Mouse (Mus musculus) ES-E14 (cell line): ENCODE measurements at regions not wholly inside any gene's neighbourhood (a gene's known extent, or its start where the extent isn't known, plus 50 kb on each side); places are given as distances from the start of the nearest gene placed in this dataset.

ENCODE experiments used
- DNase-seq: peaks from one replicate; pipeline ENCODE4 v3.0.0-alpha.2; 2013; ENCODE audit warnings: low read depth, low spot score
- H3K27ac ChIP-seq: 2 replicates; pipeline ENCODE4 v1.5.1; 2012; ENCODE audit warnings: low read depth, mild to moderate bottlenecking, low read length, moderate library complexity, mixed read lengths; ENCODE audit not compliant: poor library complexity, insufficient read depth, severe bottlenecking
- H3K36me3 ChIP-seq: 2 replicates; pipeline ENCODE4 v1.6.1; 2012; ENCODE audit warnings: mild to moderate bottlenecking, low read length, moderate library complexity, mixed read lengths; ENCODE audit not compliant: control insufficient read depth, poor library complexity, insufficient read depth, severe bottlenecking
- H3K4me1 ChIP-seq, 2 experiments: fragments of 150-350 bp in 1 of 2; sonication (generic) in 1 of 2; 2 replicates each; pipeline ENCODE4 v1.6.1; 2012; ENCODE audit warnings: low read length in 2 of 2, mild to moderate bottlenecking in 1 of 2, mixed read lengths in 1 of 2; ENCODE audit not compliant: control insufficient read depth in 2 of 2, insufficient read depth in 2 of 2, poor library complexity in 1 of 2
- H3K4me3 ChIP-seq, 2 experiments: fragments of 150-350 bp in 1 of 2; sonication (generic) in 1 of 2; 2 replicates each; pipeline ENCODE4 v1.5.1; 2012; ENCODE audit warnings: low read length in 2 of 2, low read depth in 1 of 2, mild to moderate bottlenecking in 1 of 2, mixed read lengths in 1 of 2; ENCODE audit not compliant: insufficient read depth in 1 of 2, poor library complexity in 1 of 2, severe bottlenecking in 1 of 2
- H3K9ac ChIP-seq: 2 replicates; pipeline ENCODE4 v1.6.1; 2012; ENCODE audit warnings: low read depth, mild to moderate bottlenecking, low read length, mixed read lengths; ENCODE audit not compliant: poor library complexity, insufficient read depth, severe bottlenecking
- H3K9me3 ChIP-seq: fragments of 150-350 bp; sonication (generic); 2 replicates; pipeline ENCODE4 v1.6.1; 2012; ENCODE audit warnings: low read depth, mild to moderate bottlenecking, low read length; ENCODE audit not compliant: control insufficient read depth, insufficient read depth
- CHD2 ChIP-seq: IDR thresholded peaks from 2 replicates; pipeline ENCODE4 v1.6.1; 2014; ENCODE audit warnings: mild to moderate bottlenecking, low read depth, low read length, inconsistent platforms
- HCFC1 ChIP-seq: IDR thresholded peaks from 2 replicates; pipeline ENCODE4 v1.6.1; 2012; ENCODE audit warnings: low read length, inconsistent platforms, borderline replicate concordance; ENCODE audit not compliant: insufficient read depth
- MAFK ChIP-seq: IDR thresholded peaks from 2 replicates; pipeline ENCODE4 v1.6.1; 2014; ENCODE audit warnings: mild to moderate bottlenecking, low read depth, low read length, inconsistent platforms; ENCODE audit not compliant: insufficient read depth
- ZC3H11A ChIP-seq: IDR thresholded peaks from 2 replicates; pipeline ENCODE4 v1.6.1; 2012; ENCODE audit warnings: low read depth, mild to moderate bottlenecking, inconsistent platforms, low read length, borderline replicate concordance
- ZNF384 ChIP-seq: IDR thresholded peaks from 2 replicates; pipeline ENCODE4 v1.6.1; 2012; ENCODE audit warnings: low read depth, low read length, inconsistent platforms
- in situ Hi-C, 2 experiments: fragments of 600-800 bp; cut with MboI; formaldehyde crosslinking; loops; one replicate each; pipeline ENCODE4 v1.15.1; 2025; ENCODE audit warnings: low sequenced_read_pairs in 2 of 2, inconsistent platforms in 1 of 2; ENCODE audit not compliant: unreplicated experiment in 2 of 2

GRCm38 (mm10) chr8:76507247-76507646 is 392.0 kb upstream of the Nr3c2 start:
- TF ChIP-seq HCFC1 = no peak
- TF ChIP-seq MAFK = no peak
- TF ChIP-seq CHD2 = no peak
- TF ChIP-seq ZNF384 = no peak
- no peak for TF ChIP-seq ZC3H11A
- in situ Hi-C loops = no loop called here
- no peak for DNase-seq
- Histone ChIP-seq H3K4me1 (no peaks in the 10 kb centered on the region), H3K9ac (no peak overlapping the region), H3K4me3 (no peak overlapping the region), H3K36me3 (no peaks in the 10 kb centered on the region), H3K27ac (no peak overlapping the region), H3K9me3 (no peaks in the 10 kb centered on the region)

GRCm38 (mm10) chr8:76509201-76509600 is 390.0 kb upstream of the Nr3c2 start:
- DNase-seq = no peak
- in situ Hi-C loops = no loop called here
- TF ChIP-seq ZNF384 = no peak
- TF ChIP-seq CHD2 = no peak
- no peak for TF ChIP-seq ZC3H11A
- TF ChIP-seq HCFC1 = no peak
- TF ChIP-seq MAFK = no peak
- Histone ChIP-seq H3K4me3 (no peak overlapping the region), H3K27ac (no peak overlapping the region), H3K9ac (no peak overlapping the region), H3K9me3 (no peaks in the 10 kb centered on the region), H3K36me3 (no peaks in the 10 kb centered on the region), H3K4me1 (no peaks in the 10 kb centered on the region)

GRCm38 (mm10) chr8:76514132-76514531 is 385.1 kb upstream of the Nr3c2 start:
- Histone ChIP-seq H3K4me3 (no peak overlapping the region), H3K27ac (no peak overlapping the region), H3K9ac (no peak overlapping the region), H3K9me3 (no peaks in the 10 kb centered on the region), H3K36me3 (no peaks in the 10 kb centered on the region), H3K4me1 (no peaks in the 10 kb centered on the region)
- DNase-seq = no peak
- no peak for TF ChIP-seq ZC3H11A
- TF ChIP-seq MAFK = no peak
- no peak for TF ChIP-seq ZNF384
- no peak for TF ChIP-seq HCFC1
- TF ChIP-seq CHD2 = no peak
- in situ Hi-C loops = no loop called here

GRCm38 (mm10) chr8:76538806-76539480 is 360.3 kb upstream of the Nr3c2 start:
- H3K4me1 ChIP-seq = no peaks in the 10 kb centered on the region
- DNase-seq = no peak
- no peak overlapping the region for H3K9ac ChIP-seq
- in situ Hi-C loops = no loop called here
- TF ChIP-seq ZC3H11A = no peak
- TF ChIP-seq MAFK = no peak
- no peak for TF ChIP-seq ZNF384
- no peak for TF ChIP-seq CHD2
- no peak for TF ChIP-seq HCFC1
- H3K9me3 ChIP-seq = no peaks in the 10 kb centered on the region
- no peak overlapping the region for H3K4me3 ChIP-seq
- no peaks in the 10 kb centered on the region for H3K36me3 ChIP-seq
- H3K27ac ChIP-seq = no peak overlapping the region

GRCm38 (mm10) chr8:76539638-76540037 is 359.6 kb upstream of the Nr3c2 start:
- no peak overlapping the region for H3K4me3 ChIP-seq
- no peaks in the 10 kb centered on the region for H3K4me1 ChIP-seq
- H3K9ac ChIP-seq = no peak overlapping the region
- H3K36me3 ChIP-seq = no peaks in the 10 kb centered on the region
- TF ChIP-seq MAFK (no peak), CHD2 (no peak), HCFC1 (no peak), ZC3H11A (no peak), ZNF384 (no peak)
- in situ Hi-C loops = no loop called here
- no peak for DNase-seq
- no peaks in the 10 kb centered on the region for H3K9me3 ChIP-seq
- no peak overlapping the region for H3K27ac ChIP-seq
